Mouse (Mus musculus) kidney, postnatal 14 days (tissue): ENCODE measurements around the gene Tmem170b.

Source experiments
- DNase-seq: peaks from one replicate; pipeline ENCODE4 v3.0.0; 2022; ENCODE audit warnings: mixed read lengths

Gene Tmem170b

DNA sequence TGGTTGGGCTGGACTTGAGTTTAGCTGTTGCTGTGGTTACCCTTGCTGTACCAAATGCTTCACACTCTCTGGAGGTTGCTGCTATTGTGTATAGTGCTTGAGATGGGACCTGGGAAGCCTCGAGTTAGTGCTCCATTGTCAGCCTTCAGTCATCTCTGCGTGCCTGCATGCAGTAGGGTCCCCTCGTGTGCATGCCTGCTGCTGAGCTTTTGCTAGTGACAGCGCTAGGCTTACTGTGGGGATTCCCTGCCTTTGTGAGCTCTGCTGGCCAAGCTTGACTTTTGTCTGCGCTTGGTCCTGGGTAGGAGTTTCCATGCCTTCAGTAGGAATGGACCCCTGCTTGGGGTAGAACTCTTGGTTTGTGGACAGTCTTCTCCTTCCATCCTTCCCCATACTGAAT lies 9.3 kb downstream of the Tmem170b start:
- DNase-seq, result no peak

DNA sequence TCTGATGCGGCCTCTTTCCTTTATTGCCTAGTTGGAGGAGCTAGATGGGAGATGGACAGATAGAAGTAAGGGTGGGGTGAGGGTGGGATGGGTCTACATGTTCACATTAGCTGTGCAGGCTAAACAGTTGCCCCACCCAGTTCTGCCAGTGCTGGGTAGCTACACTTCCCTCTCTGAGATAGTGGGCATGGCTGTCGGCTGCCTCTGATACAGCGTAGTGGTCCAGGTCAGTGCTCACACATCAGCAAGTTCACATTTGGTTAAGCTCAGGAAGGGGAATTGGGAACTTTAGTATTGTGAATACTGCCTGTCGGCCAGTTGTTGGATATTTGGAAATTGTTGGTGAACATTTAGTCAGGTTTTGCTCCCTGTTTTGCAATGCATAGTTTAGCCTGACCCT lies 13.8 kb downstream of the Tmem170b start:
- no peak for DNase-seq

DNA sequence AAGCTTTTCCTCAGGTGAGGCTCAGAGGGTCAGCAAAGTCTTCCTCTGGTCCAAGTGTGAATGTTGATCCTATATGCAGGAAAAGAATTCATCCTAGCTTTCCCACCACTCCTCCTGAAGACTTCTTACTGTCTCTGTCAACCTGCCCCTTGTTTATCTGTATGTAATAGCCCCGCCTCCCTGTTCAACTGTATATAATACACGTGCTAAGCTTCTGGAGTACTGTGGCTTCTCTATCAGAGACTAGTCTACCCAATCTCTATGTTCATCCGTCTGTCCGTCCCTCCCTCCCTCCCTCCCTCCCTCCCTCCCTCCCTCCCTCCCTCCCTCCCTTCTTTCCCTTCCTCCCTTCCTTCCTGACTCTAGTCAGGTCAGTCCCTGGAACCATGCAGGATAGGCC lies 14.4 kb downstream of the Tmem170b start:
- DNase-seq, result no peak

DNA sequence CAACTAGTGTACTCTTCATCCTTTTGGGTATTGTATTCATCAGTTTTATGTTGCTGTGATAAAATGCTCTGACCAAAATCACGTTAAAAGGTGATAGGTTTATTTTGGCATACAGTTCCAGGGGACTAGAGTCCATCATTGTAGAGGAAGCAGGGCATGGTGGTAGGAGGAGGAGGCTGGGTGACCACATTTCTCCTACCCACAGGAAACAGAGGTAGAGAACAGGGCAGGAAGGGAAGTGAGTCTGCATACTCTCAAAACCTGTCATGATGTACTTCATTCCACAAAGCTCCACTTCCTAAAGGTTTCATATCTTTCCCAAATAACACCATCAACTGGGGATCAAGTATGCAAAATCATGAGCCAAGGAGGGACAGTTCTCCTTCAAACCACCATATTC lies 18.4 kb downstream of the Tmem170b start:
- no peak for DNase-seq

DNA sequence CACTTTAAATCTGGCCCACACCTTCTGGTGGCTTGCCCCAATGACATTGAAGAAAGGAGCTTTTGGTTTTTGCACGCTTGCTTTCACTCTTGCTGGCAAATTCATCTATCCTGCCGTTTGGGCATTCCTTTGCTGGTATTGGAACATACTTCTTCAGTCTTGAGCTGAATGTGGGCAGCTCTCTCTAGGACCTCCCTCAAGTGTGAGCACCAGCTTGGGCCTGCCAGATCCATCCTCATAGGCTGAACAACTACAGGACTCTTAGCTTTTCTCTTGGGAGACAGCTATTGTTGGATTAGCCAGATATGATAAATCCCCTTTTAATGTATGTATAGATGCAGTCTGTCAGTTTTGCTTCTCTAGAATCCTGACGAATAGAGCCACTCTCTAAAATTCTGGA lies 19.5 kb downstream of the Tmem170b start:
- no peak for DNase-seq

DNA sequence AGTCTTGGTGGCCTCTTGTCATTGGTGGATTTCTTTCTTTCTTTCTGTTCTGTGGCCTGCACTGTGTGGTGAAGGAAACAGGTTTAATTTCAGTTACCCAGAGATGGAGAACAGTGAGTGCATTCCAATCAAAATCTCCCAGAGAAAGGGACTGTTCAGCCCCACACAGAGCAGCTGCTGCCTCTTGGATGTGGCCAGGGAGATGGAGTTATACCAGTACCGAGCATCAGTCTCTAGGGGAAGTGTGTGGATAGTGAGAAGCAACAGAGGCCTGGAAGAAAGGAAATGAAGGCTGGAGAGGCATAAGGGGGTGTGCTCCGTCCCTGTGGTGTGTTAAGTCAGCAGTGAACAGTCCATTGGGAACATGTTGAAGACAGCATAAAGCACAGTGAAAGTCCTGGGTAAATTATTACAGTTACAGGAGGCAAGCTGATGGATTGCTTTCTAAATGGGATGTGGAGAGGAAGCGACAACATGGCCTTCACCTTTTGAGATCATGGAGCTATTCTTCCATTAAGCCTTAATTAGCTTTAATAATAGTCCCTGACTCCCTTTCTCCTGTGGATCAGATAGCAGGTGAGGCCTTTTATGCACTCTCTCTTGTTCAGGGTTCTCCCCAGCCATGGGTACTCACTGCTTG lies 21.7 kb downstream of the Tmem170b start:
- DNase-seq, result no peak

DNA sequence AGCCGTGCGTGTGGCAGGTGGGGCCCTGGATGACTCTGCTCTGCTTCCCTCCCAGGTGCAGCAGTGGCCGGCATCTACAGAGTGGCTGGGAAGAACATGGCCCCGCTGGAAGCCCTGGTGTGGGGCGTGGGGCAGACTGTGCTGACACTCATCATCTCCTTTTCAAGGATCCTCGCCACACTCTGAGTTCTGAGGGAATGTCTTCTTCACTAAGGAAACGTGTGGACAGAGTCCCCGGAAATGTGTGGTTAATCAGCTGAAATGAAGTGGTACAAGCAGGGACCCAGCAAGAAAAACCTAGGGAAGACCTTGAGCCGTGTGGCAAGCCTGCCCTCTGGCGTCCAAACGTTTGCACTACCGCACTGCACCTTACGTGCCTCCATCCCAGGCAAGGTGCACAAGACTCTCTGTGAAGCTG lies 28.7 kb downstream of the Tmem170b start:
- DNase-seq, result peak; percentile 80

DNA sequence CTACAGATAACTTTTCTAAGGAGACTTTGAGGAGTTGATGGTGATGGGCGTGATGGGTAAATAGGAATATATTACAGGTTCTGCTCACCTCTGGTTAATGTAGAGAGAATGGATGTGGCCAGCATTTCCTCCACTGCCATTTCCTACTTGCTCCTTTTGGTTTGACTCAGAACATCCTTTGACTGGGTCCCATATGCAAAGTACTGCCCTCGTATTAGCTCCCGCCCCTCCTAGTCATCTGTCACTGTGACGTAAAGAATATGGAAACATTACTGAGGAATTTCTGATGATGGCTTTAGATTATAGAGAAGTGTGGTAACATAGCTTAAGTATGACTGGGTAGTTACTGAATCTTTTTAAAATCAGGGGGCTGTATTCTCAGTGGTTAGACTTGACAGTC lies 32.4 kb downstream of the Tmem170b start:
- DNase-seq, result no peak

DNA sequence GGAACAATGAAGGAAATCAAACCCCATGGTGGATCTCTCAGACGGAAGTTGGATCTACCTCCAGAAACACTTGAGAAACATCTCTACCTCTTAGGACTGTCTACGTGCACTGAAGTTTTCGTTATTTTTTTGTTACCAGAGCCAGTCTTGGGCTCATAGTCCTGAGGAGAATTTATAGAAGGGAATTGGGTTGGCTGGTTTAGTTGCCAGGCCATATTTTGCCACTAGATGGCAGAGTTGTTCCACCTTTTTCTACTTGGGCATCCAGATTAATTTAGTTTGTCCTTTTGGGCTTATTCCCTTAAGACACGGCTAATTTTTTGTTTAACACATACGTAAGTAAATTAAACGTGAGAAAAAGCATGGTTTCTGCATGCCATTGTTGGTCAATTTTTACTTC lies 37.1 kb downstream of the Tmem170b start:
- DNase-seq, result peak; percentile 79

DNA sequence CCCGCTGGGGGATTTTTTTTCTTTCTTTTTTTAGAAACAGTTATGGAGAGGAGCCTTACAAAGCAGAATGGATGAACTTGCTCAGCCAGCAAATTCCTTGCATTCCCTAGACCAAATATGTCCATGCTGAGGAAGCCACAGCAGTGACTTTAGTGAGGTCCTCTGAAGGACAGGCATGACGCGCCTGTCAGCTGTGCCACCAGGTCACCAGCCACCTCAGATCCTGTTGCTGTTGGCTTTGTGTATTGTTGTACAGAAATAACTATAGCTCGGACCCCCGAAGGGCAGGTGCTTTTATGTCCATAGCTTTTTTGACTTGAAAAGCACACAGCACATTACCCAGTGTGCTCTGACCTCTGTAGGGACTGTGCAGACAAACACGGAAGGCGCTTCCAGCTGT lies 38.1 kb downstream of the Tmem170b start:
- peak; percentile 81 for DNase-seq

DNA sequence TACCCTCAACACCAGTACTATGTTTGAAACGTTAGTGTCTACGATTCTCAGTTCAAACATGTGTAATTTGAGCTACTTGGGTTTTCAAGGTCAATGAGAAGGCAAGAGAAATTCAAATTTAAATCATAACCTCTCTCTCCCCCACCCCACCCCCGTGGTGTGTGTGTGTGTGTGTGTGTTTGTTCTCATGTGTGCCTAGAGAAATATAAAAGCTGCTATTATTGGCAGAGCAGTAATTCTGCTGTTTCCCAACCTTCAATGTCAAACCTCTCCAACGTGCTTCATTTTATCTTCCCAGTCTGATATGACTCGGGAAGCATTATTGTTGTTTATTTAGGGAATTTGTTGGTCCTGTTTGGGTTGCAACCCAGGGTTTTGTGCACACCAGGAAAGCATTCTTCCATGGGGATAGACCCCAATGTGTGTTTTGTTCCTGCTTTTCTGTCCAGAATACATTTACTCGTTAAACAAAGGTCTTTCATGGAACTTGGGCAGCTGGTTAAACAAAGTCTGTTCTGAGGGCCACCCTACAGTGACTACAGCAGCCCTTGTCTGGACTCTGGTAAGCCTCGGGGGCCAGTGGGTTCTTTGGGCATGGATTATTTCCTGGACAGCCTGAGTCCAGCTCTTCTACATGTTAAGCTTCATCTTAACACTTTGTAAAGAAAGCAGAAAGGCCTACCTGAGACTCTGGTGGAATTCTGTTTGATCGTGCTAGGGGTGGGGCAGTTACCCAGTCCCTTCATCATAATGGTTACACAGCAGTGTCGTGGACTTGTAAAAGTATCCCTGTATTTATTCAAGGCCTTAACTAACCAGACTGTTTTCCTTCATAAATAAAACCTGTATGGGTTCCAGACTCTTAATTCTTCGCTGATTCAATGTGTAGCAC lies 39.1 kb downstream of the Tmem170b start:
- DNase-seq, result no peak

DNA sequence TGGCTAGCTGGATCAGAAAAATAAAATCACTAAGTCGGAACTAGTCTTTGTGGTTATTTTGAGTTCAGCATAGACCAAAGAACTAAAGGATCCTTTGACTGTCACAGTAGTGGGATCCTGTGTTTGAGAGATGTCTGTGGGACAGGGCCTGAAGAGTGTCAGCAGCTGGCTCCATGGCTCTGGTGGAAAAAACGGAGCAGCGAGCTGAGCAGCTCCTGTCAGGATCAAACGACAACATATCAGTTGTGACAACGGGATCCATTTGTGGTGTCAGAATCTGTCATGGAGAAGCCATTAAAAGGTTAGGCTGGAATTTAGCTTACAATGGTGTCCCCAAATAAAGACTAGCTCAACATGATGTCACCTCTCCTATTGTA lies 39.8 kb downstream of the Tmem170b start:
- no peak for DNase-seq

DNA sequence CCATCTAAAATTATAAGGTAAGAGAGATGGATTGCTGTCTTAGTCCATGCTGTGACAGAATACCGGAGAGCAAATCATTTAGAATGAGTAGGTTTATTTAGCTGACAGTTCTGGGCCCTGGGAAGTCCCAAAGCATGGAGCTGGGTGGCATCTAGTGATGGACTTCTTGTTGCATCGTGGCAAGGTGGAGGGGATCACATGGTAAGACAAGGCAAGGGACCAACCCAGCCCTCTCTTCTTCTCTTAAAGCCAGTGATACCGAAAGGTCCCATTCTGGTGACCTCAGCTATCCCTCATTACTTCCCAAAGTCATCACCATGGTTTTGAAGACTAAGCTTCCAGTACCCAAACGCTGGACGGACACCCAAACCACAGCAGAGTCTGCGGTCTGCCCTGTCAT lies 42.3 kb downstream of the Tmem170b start:
- DNase-seq, result no peak

DNA sequence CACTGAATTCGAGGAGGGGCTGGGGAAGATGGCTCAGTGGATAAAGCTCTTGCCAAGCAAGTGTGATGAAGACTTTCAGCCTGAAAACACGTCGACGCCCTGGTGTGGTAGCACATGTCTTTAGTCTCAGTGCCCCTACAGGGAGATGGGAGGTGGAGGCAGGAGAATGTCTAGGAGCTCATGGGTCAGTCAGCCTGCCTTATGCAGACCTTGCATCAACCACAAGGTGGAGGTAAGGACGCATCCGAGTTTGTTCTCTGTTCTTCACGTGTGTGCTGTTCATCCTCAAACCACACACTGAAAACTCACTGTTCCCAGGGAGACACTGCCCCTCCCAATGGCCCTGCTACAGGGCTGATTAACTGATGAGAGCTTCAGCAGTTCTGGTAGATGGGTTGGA lies 45.0 kb downstream of the Tmem170b start:
- DNase-seq, result no peak

DNA sequence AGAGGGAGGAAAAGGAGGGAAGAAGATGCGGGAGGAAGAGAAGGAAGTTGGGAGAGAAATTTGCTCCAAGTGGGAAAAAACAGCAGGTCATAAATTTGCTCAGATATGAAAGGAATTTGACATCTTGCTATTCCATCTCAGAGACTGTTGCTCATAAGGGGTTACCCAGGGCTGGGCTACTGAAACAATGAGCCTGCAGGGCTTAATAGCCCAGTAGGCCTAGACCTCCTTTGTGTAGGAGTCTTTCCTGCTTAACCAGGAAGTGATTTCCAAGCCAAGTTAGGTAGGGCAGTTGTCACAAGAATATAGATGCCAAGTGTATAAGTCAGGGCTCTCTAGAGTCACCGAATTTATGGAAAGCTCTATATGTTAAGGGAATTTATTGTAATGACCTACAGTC lies 48.1 kb downstream of the Tmem170b start:
- no peak for DNase-seq

DNA sequence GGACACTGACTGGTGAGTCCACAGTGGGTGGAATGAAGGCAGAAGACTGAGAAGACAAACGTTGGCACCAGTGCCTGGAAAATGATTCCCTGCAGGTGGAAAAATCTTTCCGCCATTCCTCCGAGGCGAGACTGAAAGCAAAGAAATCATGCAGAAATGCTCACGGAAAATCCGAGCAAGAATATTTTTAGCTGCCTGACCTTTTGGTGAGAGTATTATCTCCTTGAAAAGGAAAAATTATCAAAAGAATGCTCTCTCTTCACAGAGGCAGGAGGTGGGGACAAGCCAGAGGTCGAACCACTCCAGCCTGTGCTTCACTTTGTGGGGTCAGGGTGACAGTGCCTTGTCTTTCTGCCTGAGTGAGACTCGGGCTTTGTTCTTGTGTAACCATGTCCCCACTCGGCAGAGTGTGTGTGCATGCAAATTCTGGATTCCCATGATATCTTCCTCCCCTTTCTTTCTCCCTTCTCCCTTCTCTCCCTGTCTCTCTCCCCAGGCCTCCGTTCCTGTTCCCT lies 49.9 kb downstream of the Tmem170b start:
- no peak for DNase-seq

DNA sequence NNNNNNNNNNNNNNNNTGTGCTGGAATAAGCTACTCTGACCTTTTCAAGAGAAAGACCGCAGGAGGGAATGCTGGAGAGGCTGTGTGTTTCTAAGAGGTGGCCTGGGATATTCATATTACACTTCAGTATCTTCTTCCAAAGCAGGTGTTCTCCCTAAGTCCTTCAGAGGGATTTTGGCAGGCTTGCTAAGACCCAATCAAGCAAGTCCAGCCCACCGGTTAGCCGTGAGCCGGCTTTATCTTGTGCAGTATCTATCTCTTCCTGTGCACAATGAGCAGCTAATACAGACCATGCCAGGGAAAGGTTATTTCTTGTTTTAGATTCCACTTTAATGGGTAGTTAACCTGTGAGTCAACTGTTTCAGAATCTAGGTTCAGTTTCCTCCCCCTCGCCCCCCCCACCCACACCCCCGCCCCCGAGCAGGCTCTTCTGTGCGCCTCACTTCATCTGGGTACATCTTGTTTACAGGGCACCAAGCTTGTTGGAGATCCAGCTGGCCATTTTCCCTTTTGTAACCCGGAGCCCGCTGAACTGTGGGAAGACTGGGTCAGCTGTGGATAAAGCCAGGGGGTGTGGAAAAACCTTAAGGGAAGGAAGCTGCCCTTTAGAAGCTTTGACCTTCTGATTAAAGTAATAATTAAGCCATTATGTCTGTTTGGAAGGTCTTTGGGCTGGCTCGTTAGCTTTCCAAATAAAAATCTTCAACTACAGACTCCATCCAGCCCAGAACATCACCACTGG lies 54.5 kb downstream of the Tmem170b start:
- peak; percentile 78 for DNase-seq

DNA sequence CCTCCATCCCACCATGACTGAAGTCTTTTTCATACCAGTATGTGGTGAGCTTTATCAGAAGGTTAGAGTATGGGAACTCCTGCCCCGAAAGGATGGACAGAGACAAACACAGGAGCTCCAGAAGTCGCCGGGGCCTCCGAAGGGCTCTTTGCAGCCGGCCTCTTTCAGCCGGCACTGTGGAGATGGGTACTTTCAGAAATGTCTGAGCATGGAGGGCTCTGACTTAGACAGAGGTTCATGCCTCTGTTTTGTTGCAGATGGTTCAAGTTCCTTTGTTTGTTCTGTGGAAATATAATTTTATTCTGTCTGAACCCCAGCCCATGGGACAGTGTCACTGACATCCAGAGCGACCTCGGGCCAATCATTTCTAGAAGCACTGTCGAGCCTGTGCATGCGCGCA lies 55.4 kb downstream of the Tmem170b start:
- no peak for DNase-seq

DNA sequence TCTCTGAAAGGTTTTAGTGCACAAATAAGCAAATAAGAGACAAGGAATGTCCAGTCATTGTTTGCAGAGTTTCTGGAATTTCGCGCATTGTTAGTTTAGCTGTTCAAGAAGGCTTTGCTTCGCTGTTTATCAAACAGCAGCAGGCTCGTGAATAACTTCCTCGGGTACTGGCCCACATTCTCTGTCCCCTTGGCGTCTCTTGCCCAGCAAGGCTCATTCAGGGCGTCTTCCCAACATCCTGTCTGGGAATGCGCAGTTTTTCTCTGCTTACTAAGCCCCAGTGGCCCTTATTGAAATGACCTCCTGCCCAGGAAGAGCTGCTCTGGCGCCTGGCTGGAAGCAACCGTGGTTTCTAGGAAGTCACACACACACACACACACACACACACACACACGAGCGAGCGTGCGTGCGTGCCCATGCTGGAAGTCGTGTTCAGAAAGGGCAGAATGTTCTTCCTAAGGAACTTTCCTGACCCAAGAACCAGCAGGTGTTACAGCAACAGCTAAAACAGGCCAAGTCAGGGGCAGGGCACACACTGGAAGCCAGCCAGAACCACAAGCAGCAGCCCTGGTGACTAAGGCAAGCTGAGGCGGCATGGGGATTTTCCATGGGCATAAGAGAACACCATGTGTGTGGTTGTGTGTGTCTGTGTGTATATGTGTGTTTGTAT lies 56.8 kb downstream of the Tmem170b start:
- peak; percentile 88 for DNase-seq

DNA sequence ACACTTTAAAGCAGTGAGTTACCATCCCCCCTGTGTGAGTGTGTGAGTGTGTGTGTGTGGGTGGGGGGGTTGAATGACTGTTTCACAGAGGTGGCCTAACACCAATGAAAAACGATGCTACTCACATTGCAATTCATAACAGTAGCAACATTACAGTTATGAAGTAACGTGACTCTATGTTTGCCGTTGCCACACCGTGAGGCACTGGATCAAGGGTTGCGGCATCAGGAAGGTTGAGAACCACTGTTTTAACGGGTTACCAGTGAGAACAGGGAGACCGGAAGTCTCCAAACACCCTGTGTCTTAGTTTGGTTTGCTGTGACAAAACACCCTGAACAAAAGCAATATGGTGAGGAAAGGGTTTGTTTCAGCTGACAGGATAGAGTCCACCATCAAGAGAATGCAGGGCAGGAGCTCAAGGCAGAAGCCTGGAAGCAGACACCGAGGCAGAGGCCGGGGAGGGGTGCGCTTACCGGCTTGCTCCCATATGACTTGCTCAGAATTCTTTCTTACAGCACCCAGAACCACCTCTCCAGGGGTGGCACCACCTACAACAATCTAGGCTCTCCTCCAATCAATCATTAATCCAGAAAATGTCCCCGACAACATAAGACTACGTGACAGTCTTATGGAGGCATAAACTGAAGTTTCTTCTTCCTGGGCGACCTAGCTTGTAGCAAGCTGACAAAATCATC lies 57.9 kb downstream of the Tmem170b start:
- DNase-seq, result peak; percentile 47

DNA sequence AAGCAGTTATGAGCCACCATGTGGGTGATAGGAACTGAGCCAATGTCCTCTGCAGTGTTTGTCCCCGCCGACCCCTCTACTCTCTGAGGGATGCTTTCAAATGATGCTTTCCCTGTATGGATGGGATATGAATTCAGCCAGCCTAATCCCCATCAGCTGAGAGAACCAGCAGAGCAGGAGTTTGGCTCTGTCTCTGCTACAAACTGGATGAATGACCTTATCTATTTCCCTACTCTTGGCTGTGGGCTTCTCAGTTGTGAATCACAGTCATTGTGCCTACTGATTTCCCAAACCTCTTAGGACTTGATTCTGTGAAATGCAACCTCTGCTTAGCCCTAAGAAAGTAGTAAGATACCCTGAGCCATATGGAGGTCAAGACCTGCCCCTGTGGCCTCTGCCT lies 64.2 kb downstream of the Tmem170b start:
- no peak for DNase-seq

DNA sequence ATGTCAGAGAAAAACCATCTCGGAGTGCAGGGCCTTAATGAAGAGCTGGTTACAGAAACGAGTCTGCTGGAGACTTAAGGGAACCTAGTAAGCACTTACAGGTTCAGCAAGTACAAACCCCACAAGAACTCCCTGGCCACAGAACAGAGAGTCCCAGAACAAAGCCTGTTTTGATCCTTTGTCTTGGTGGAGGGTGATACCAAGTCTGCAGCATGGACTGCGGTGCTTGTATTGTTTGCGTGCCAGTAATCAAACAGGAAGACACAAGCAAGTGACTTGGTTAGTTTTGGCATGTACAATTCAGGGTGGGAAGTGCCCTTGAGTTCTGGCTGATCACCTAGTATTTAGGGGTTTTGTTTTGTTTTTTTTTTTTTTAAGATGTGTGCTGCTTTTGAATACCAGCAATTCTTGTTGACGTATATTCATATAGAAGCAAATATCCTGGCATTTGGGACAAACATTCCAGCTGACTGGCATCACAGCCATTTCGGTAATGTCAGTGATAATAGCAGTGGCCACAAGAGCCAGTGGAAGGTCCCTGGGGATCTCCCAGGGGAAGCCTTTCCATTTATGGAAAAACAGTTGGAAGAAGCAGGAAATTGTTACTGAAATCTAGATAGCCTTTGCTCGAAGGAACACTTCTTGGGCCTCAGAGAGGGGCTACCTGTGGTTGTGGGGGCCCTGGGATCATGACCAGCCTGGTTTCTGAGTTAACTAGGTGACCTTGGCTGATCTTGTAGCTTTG lies 64.9 kb downstream of the Tmem170b start:
- peak; percentile 30 for DNase-seq
